Mouse (Mus musculus): ENCODE data around the gene Mmp23. TPM values are rescaled to one million over a fixed set of nuclear protein-coding genes. Genes with fewer than 3 reads are reported as not detected.
"Not testable (repeated sequence)": the region's sequence is repeated elsewhere in the genome, so short reads cannot be mapped to it uniquely, and the experiment has no call there.

The Mmp23 gene
- polyA plus RNA-seq, 1 experiment from 2014 or later: 77.2 TPM

DNA sequence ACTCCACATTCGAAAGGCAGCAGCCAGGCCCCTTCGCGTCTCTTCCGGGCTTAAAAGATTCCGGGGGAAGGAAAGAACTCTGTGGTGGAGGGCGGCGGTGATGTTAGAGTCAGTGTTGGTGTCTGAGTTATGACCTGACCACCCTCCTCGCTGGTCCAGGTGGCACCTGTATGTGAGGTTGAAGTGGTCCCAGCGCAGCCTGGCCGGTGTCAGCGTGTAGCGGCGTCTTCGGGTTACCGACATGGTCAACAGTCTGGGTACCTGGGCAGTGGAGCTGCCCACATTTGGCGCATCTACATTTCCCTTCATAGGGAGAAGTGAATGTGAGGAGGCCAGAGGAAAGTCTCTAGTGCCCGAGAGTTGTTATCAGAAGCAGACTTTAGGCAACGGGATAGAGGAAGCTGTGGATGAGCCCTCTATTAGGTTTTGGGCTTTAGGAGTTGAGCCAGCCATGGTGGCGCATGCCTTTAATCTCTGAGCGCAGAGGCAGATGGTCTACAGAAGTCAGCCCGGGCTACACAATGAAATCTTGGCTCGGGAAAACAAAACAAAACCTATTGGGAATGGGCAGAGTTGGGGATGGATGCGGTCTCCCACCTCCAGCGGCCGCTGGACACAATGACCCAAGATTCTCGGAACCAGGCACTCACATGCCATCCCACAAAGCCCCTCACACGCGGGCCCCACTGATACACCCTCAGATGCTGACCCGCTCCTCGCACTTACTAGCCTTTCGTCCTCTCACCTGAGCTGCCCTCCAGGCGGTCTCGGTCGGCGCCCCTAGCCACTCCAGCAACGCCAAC is 700 bp downstream of the Mmp23 start:
- no peak for ATAC-seq (replicated peaks; ENCODE audit: low FRiP score, low read depth)
- Histone ChIP-seq H3K36me3 (ENCODE audit: insufficient read depth, low read length) (peaks cover 34% of the 10 kb centered on the region), H3K9ac (ENCODE audit: low read depth, low read length) (peak overlapping the region; percentile 70), H3K27me3 (ENCODE audit: insufficient read depth, low read length) (no peaks in the 10 kb centered on the region; the same call in 1 of the 2 replicates), H3K27ac (peak overlapping the region; percentile 81), H3K4me3 (replicated peaks; ENCODE audit: low read depth, low read length) (peak overlapping the region; percentile 44), H3K9me3 (replicated peaks; ENCODE audit: low read length) (no peaks in the 10 kb centered on the region), H3K4me1 (replicated peaks; ENCODE audit: insufficient read depth, low read length) (peaks cover 42% of the 10 kb centered on the region), H3K4me2 (ENCODE audit: low read length) (peak overlapping the region; percentile 86)
- peak; percentile 17 for DNase-seq (ENCODE audit: low spot score)
- no peak for TF ChIP-seq CTCF (IDR thresholded peaks at IDR 0.05; ENCODE audit: low read depth)
- WGBS: 17% methylated on average over 36 of the region's 36 CpGs

- peak; percentile 93 for DNase-seq (ENCODE audit: low spot score)
- WGBS: 42% methylated on average over 15 of the region's 15 CpGs
Measured at GRCm38 (mm10) chr4:155651553-155652269, 1.5 kb downstream of the Mmp23 start.

GRCm38 (mm10) chr4:155649355-155649754 is 3.8 kb downstream of the Mmp23 start:
- Histone ChIP-seq H3K9ac (ENCODE audit: low read depth, low read length) (no peak overlapping the region), H3K9me3 (replicated peaks; ENCODE audit: low read length) (no peaks in the 10 kb centered on the region), H3K4me2 (ENCODE audit: low read length) (no peak overlapping the region), H3K4me1 (replicated peaks; ENCODE audit: insufficient read depth, low read length) (peaks cover 30% of the 10 kb centered on the region), H3K27me3 (ENCODE audit: insufficient read depth, low read length) (no peaks in the 10 kb centered on the region; the same call in 1 of the 2 replicates), H3K27ac (no peak overlapping the region), H3K4me3 (replicated peaks; ENCODE audit: low read depth, low read length) (no peak overlapping the region), H3K36me3 (ENCODE audit: insufficient read depth, low read length) (peaks cover 44% of the 10 kb centered on the region)
- TF ChIP-seq CTCF (IDR thresholded peaks at IDR 0.05; ENCODE audit: low read depth): no peak
- ATAC-seq (replicated peaks; ENCODE audit: low FRiP score, low read depth) (no peak), DNase-seq (ENCODE audit: low spot score) (no peak)
- 89% methylated on average over 11 of the region's 11 CpGs for WGBS

More at GRCm38 (mm10) chr4:155651553-155652269, 1.5 kb downstream of the Mmp23 start:
- Histone ChIP-seq H3K9ac (ENCODE audit: low read depth, low read length) (no peak overlapping the region), H3K36me3 (ENCODE audit: insufficient read depth, low read length) (peaks cover 35% of the 10 kb centered on the region), H3K9me3 (replicated peaks; ENCODE audit: low read length) (no peaks in the 10 kb centered on the region), H3K27ac (peak overlapping the region; percentile 81), H3K4me2 (ENCODE audit: low read length) (peak overlapping the region; percentile 86), H3K4me3 (replicated peaks; ENCODE audit: low read depth, low read length) (peak overlapping the region; percentile 44; the same call in 1 of the 2 replicates), H3K4me1 (replicated peaks; ENCODE audit: insufficient read depth, low read length) (peaks cover 42% of the 10 kb centered on the region), H3K27me3 (ENCODE audit: insufficient read depth, low read length) (no peaks in the 10 kb centered on the region; the same call in 1 of the 2 replicates)
- ATAC-seq (replicated peaks; ENCODE audit: low FRiP score, low read depth): peak; percentile 37
- TF ChIP-seq CTCF (IDR thresholded peaks at IDR 0.05; ENCODE audit: low read depth): no peak

- ATAC-seq (replicated peaks; ENCODE audit: low FRiP score, low read depth) (no peak), DNase-seq (ENCODE audit: low spot score) (no peak)
- no peak overlapping the region for H3K4me3 ChIP-seq (replicated peaks; ENCODE audit: low read depth, low read length)
- no peak overlapping the region for H3K4me2 ChIP-seq (ENCODE audit: low read length)
- H3K4me1 ChIP-seq (replicated peaks; ENCODE audit: insufficient read depth, low read length): no peaks in the 10 kb centered on the region
- H3K9ac ChIP-seq (ENCODE audit: low read depth, low read length): no peak overlapping the region
- no peaks in the 10 kb centered on the region for H3K27me3 ChIP-seq (ENCODE audit: insufficient read depth, low read length)
- 91% methylated on average over 5 of the region's 5 CpGs for WGBS
- no peak for TF ChIP-seq CTCF (IDR thresholded peaks at IDR 0.05; ENCODE audit: low read depth)
- H3K36me3 ChIP-seq (ENCODE audit: insufficient read depth, low read length): peaks cover 63% of the 10 kb centered on the region
- no peak overlapping the region for H3K27ac ChIP-seq
- H3K9me3 ChIP-seq (replicated peaks; ENCODE audit: low read length): no peaks in the 10 kb centered on the region
Measured at GRCm38 (mm10) chr4:155645721-155646120, 7.5 kb downstream of the Mmp23 start.

DNA sequence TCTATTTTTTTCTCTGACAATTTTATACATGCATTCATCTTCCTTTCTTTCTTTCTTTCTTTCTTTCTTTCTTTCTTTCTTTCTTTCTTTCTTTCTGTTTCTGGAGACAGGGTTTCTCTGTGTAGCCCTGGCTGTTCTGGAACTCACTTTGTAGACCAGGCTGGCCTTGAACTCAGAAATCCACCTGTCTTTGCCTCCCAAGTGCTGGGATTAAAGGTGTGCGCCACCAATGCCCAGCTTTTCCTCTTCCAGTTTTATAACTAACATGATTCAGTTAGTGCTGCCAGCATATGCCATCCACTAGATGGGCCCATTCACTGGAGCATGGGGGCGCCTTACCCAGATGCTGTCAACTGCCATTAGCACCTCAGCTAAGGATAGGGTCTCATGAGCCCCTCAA is 7.9 kb downstream of the Mmp23 start, which contains the start of gene Gm10563:
Gm10563 (minus strand) TSS at position 101 of the 400 bp plus-strand sequence.
- not testable (repeated sequence) for H3K27ac ChIP-seq; ATAC-seq (replicated peaks; ENCODE audit: low FRiP score, low read depth); DNase-seq (ENCODE audit: low spot score); H3K27me3 ChIP-seq (ENCODE audit: insufficient read depth, low read length); H3K4me2 ChIP-seq (ENCODE audit: low read length); H3K9me3 ChIP-seq (replicated peaks; ENCODE audit: low read length); H3K4me1 ChIP-seq (replicated peaks; ENCODE audit: insufficient read depth, low read length); H3K9ac ChIP-seq (ENCODE audit: low read depth, low read length); H3K4me3 ChIP-seq (replicated peaks; ENCODE audit: low read depth, low read length)
- WGBS: 93% methylated on average over 2 of the region's 2 CpGs
- peaks cover 63% of the 10 kb centered on the region for H3K36me3 ChIP-seq (ENCODE audit: insufficient read depth, low read length)

DNA sequence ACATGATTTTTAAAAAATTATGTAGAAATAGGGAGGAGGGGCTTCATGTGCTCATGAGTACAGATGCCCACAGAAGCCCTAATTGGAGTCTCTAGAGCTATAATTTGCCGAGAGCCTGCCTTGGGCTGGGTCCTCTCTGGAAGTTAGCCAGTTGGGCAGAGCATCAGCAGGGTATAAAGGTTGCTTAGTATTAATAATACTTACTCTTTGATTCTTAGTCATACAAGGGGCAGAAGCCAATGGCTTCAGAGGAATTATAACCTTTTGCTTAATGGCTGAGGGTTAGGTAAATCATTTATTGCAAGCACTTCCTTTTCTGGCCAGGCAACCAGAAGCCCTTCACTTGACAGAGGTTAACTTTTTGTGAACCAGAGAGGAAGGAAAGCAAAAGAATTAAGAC is 9.7 kb downstream of the Mmp23 start:
- Histone ChIP-seq H3K4me3 (replicated peaks; ENCODE audit: low read depth, low read length) (no peak overlapping the region), H3K27me3 (ENCODE audit: insufficient read depth, low read length) (no peaks in the 10 kb centered on the region), H3K27ac (no peak overlapping the region), H3K36me3 (ENCODE audit: insufficient read depth, low read length) (peaks cover 57% of the 10 kb centered on the region), H3K9ac (ENCODE audit: low read depth, low read length) (no peak overlapping the region), H3K9me3 (replicated peaks; ENCODE audit: low read length) (no peaks in the 10 kb centered on the region), H3K4me1 (replicated peaks; ENCODE audit: insufficient read depth, low read length) (no peaks in the 10 kb centered on the region), H3K4me2 (ENCODE audit: low read length) (no peak overlapping the region)
- DNase-seq (ENCODE audit: low spot score) (peak; percentile 3), ATAC-seq (replicated peaks; ENCODE audit: low FRiP score, low read depth) (peak; percentile 48; the same call in 1 of the 2 replicates)
- 81% methylated on average over 1 of the region's 1 CpGs for WGBS
- no peak for TF ChIP-seq CTCF (IDR thresholded peaks at IDR 0.05; ENCODE audit: low read depth)
